Mouse (Mus musculus): ENCODE measurements around the gene Pus7l. TPM values are rescaled to one million over a fixed set of nuclear protein-coding genes. Genes with fewer than 3 reads are reported as not detected.

Gene Pus7l
- total and polyA plus RNA-seq, 3 experiments: 33.2 to 51.2 (median 40.6) TPM

- Histone ChIP-seq H3K4me1 (ENCODE audit: control insufficient read depth in 1 of 2, insufficient read depth in 2 of 2, low read length in 2 of 2) (peaks cover 35 to 38% of the 10 kb centered on the region in 2 experiments), H3K4me3 (ENCODE audit: control insufficient read depth in 1 of 2, insufficient read depth in 1 of 2, low read depth in 2 of 2, low read length in 2 of 2) (peak overlapping the region in 1 of 2 experiments; percentile 1; a peak in 1 of 4 replicates), H3K36me3 (ENCODE audit: control insufficient read depth in 1 of 2, insufficient read depth in 2 of 2, low read length in 2 of 2) (peaks cover 0 to 42% of the 10 kb centered on the region in 2 experiments; a peak in 2 of 4 replicates), H3K27me3 (ENCODE audit: control insufficient read depth in 1 of 2, insufficient read depth in 2 of 2, low read length in 2 of 2) (no peaks in the 10 kb centered on the region), H3K79me2 (ENCODE audit: control insufficient read depth, insufficient read depth, low read length, poor library complexity) (no peaks in the 10 kb centered on the region), H3K9me3 (replicated peaks; ENCODE audit: insufficient read depth, low read length) (no peaks in the 10 kb centered on the region), H3K9ac (ENCODE audit: control insufficient read depth, low read depth, low read length, poor library complexity, severe bottlenecking) (no peak overlapping the region; the same call in 1 of the 2 replicates), H3K27ac (ENCODE audit: control insufficient read depth, low read depth, low read length) (peak overlapping the region; percentile 95)
- peak; percentile 92 for DNase-seq (ENCODE audit: low read depth, low spot score)
- TF ChIP-seq ELF1 (IDR thresholded peaks at IDR 0.05; ENCODE audit: low read depth, low read length) (no peak), HCFC1 (IDR thresholded peaks at IDR 0.05; ENCODE audit: low read depth, low read length) (peak; percentile 54), RCOR1 (IDR thresholded peaks at IDR 0.05; ENCODE audit: low read depth, low read length) (peak; percentile 97), GATA1 (IDR thresholded peaks at IDR 0.05; ENCODE audit: low read depth, low read length) (peak; percentile 97), TBP (IDR thresholded peaks at IDR 0.05; ENCODE audit: low read depth, low read length) (no peak), MAX (IDR thresholded peaks at IDR 0.05; ENCODE audit: low read length) (peak; percentile 78), CHD2 (IDR thresholded peaks at IDR 0.05; ENCODE audit: low read length) (no peak), POLR2A (IDR thresholded peaks at IDR 0.05; ENCODE audit: control insufficient read depth in 1 of 2, insufficient read depth in 1 of 2, low read depth in 1 of 2, low read length in 2 of 2, poor library complexity in 1 of 2) (no peak), ZMIZ1 (IDR thresholded peaks at IDR 0.05; ENCODE audit: low read depth, low read length) (no peak), EP300 (IDR thresholded peaks at IDR 0.05; ENCODE audit: low read depth in 1 of 2, low read length in 2 of 2) (peak; percentile 97 to 99), ZC3H11A (IDR thresholded peaks at IDR 0.05; ENCODE audit: low read depth, low read length) (no peak), CHD1 (IDR thresholded peaks at IDR 0.05; ENCODE audit: low read depth, low read length) (0 out of 2 replicates have a peak, but pooled peaks have one; percentile 69), KAT2A (conservative IDR thresholded peaks at IDR 0.05; ENCODE audit: low read depth, low read length) (peak; percentile 15; the same call in 1 of the 2 replicates), ETS1 (IDR thresholded peaks at IDR 0.05; ENCODE audit: low read depth, low read length) (peak; percentile 99), CTCF (IDR thresholded peaks at IDR 0.05 in 2 of 3, conservative IDR thresholded peaks at IDR 0.05 in 1 of 3; ENCODE audit: control insufficient read depth in 1 of 3, insufficient read depth in 1 of 3, low read depth in 2 of 3, low read length in 3 of 3, poor library complexity in 1 of 3, severe bottlenecking in 1 of 3) (no peak), E2F4 (IDR thresholded peaks at IDR 0.05; ENCODE audit: borderline replicate concordance, low read depth, low read length) (no peak; the same call in 1 of the 2 replicates), USF1 (IDR thresholded peaks at IDR 0.05; ENCODE audit: low read depth, low read length) (no peak), JUND (IDR thresholded peaks at IDR 0.05; ENCODE audit: low read depth, low read length) (peak; percentile 77; the same call in 1 of the 2 replicates), SMC3 (IDR thresholded peaks at IDR 0.05; ENCODE audit: low read depth, low read length) (no peak; the same call in 1 of the 2 replicates), TCF12 (IDR thresholded peaks at IDR 0.05; ENCODE audit: low read depth, low read length) (peak; percentile 92), RAD21 (IDR thresholded peaks at IDR 0.05; ENCODE audit: low read depth, low read length) (no peak), MEF2A (IDR thresholded peaks at IDR 0.05; ENCODE audit: extremely low read depth, insufficient replicate concordance, low read depth, low read length, poor library complexity, severe bottlenecking) (peak; percentile 88; the same call in 1 of the 2 replicates), SIN3A (IDR thresholded peaks at IDR 0.05; ENCODE audit: low read length) (peak; percentile 91), TAL1 (IDR thresholded peaks at IDR 0.05; ENCODE audit: low read length) (peak; percentile 56), MXI1 (IDR thresholded peaks at IDR 0.05; ENCODE audit: low read depth, low read length) (peak; percentile 35; the same call in 1 of the 2 replicates), MAZ (IDR thresholded peaks at IDR 0.05; ENCODE audit: low read depth, low read length) (no peak), ZNF384 (IDR thresholded peaks at IDR 0.05; ENCODE audit: low read depth, low read length) (0 out of 2 replicates have a peak, but pooled peaks have one; percentile 10), MYB (IDR thresholded peaks at IDR 0.05; ENCODE audit: low read depth, low read length) (peak; percentile 96), USF2 (IDR thresholded peaks at IDR 0.05; ENCODE audit: borderline replicate concordance in 1 of 2, insufficient read depth in 1 of 2, low read depth in 1 of 2, low read length in 2 of 2) (no peak), BHLHE40 (IDR thresholded peaks at IDR 0.05; ENCODE audit: borderline replicate concordance, low read depth, low read length) (peak; percentile 64; the same call in 1 of the 2 replicates), MAFK (IDR thresholded peaks at IDR 0.05; ENCODE audit: borderline replicate concordance, low read depth, low read length) (peak; percentile 74; the same call in 1 of the 2 replicates), POLR2AphosphoS5 (IDR thresholded peaks at IDR 0.05; ENCODE audit: borderline replicate concordance, low read depth, low read length) (no peak), MYC (IDR thresholded peaks at IDR 0.05; ENCODE audit: low read depth, low read length) (peak; percentile 80; the same call in 1 of the 2 replicates)
Measured at GRCm38 (mm10) chr15:94480792-94481191, 62.6 kb downstream of the Pus7l start.

Measured in MEL (cell line).